Mouse (Mus musculus): Measurements from ENCODE around the gene 4930426L09Rik.

GRCm38 (mm10) chr2:18997387-18997971 lies 664 bp upstream of the 4930426L09Rik start:
- TF ChIP-seq CTCF (IDR thresholded peaks at IDR 0.05; ENCODE audit: extremely low read depth, insufficient read depth, low read length): no peak
- TF ChIP-seq POLR2A (IDR thresholded peaks at IDR 0.05; ENCODE audit: extremely low read depth, insufficient read depth, low read length): no peak

Data from cortical plate, adult 2 months (tissue).